Mouse (Mus musculus): Measurements from ENCODE around the gene Rpusd3. TPM values are rescaled to one million over a fixed set of nuclear protein-coding genes. Genes with fewer than 3 reads are reported as not detected.
A peak's percentile ranks its signal among the peaks of the same experiment; 100 is the strongest.

Gene Rpusd3
- total and polyA plus RNA-seq, 3 experiments = 24.8 to 34.1 TPM; not detected in 1

DNA sequence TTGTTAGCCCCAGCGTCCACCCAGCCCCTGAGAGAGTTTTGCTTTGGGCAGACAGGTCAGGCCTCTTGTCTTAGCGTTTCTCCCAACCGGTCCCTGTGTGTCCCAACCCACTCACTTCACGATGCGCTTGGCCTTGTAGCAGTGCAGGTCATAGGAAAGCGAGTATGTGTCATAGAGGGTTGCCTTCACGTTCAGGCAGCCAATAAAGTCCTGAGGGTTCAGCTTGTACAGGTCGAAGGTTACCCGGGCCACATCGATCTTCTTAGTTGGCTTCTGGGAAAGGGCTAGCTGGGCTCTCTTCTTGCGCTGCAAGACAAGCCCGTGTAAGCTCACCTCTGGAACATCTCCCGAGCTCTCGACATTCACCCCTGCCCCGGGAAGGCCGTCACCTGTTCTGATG is 8.9 kb upstream of the Rpusd3 start:
- Histone ChIP-seq H3K9ac (ENCODE audit: control insufficient read depth, low read depth, low read length, poor library complexity, severe bottlenecking) (no peak overlapping the region), H3K79me2 (ENCODE audit: control insufficient read depth, insufficient read depth, low read length, poor library complexity) (no peaks in the 10 kb centered on the region), H3K36me3 (ENCODE audit: control insufficient read depth in 1 of 2, insufficient read depth in 2 of 2, low read length in 2 of 2) (no peaks in the 10 kb centered on the region), H3K27me3 (ENCODE audit: control insufficient read depth in 1 of 2, insufficient read depth in 2 of 2, low read length in 2 of 2) (no peaks in the 10 kb centered on the region), H3K9me3 (replicated peaks; ENCODE audit: insufficient read depth, low read length) (no peaks in the 10 kb centered on the region), H3K4me3 (ENCODE audit: control insufficient read depth in 1 of 2, insufficient read depth in 1 of 2, low read depth in 2 of 2, low read length in 2 of 2) (no peak overlapping the region), H3K27ac (ENCODE audit: control insufficient read depth, low read depth, low read length) (no peak overlapping the region), H3K4me1 (ENCODE audit: control insufficient read depth in 1 of 2, insufficient read depth in 2 of 2, low read length in 2 of 2) (peaks cover 2 to 7% of the 10 kb centered on the region in 2 experiments; a peak in 3 of 4 replicates)
- no peak for DNase-seq (ENCODE audit: low read depth, low spot score)
- TF ChIP-seq ZC3H11A (IDR thresholded peaks at IDR 0.05; ENCODE audit: low read depth, low read length) = no peak
- no peak for TF ChIP-seq USF2 (IDR thresholded peaks at IDR 0.05; ENCODE audit: borderline replicate concordance in 1 of 2, insufficient read depth in 1 of 2, low read depth in 1 of 2, low read length in 2 of 2)

GRCm38 (mm10) chr6:113427397-113427796 is 8.3 kb upstream of the Rpusd3 start:
- Histone ChIP-seq H3K27me3 (ENCODE audit: control insufficient read depth in 1 of 2, insufficient read depth in 2 of 2, low read length in 2 of 2) (no peaks in the 10 kb centered on the region), H3K9me3 (replicated peaks; ENCODE audit: insufficient read depth, low read length) (no peaks in the 10 kb centered on the region), H3K4me3 (ENCODE audit: control insufficient read depth in 1 of 2, insufficient read depth in 1 of 2, low read depth in 2 of 2, low read length in 2 of 2) (no peak overlapping the region), H3K79me2 (ENCODE audit: control insufficient read depth, insufficient read depth, low read length, poor library complexity) (no peaks in the 10 kb centered on the region), H3K4me1 (ENCODE audit: control insufficient read depth in 1 of 2, insufficient read depth in 2 of 2, low read length in 2 of 2) (peaks cover 6 to 12% of the 10 kb centered on the region in 2 experiments; a peak in 3 of 4 replicates), H3K9ac (ENCODE audit: control insufficient read depth, low read depth, low read length, poor library complexity, severe bottlenecking) (no peak overlapping the region), H3K27ac (ENCODE audit: control insufficient read depth, low read depth, low read length) (no peak overlapping the region), H3K36me3 (ENCODE audit: control insufficient read depth in 1 of 2, insufficient read depth in 2 of 2, low read length in 2 of 2) (peaks cover 0 to 3% of the 10 kb centered on the region in 2 experiments; a peak in 2 of 4 replicates)
- DNase-seq (ENCODE audit: low read depth, low spot score) = peak; percentile 78
- no peak for TF ChIP-seq ZKSCAN1 (IDR thresholded peaks at IDR 0.05; ENCODE audit: low read depth, low read length)
- peak; percentile 57 for TF ChIP-seq RAD21 (IDR thresholded peaks at IDR 0.05; ENCODE audit: low read depth, low read length)
- peak; percentile 69 to 87 (median 76) for TF ChIP-seq CTCF (IDR thresholded peaks at IDR 0.05 in 2 of 3, conservative IDR thresholded peaks at IDR 0.05 in 1 of 3; ENCODE audit: control insufficient read depth in 1 of 3, insufficient read depth in 1 of 3, low read depth in 2 of 3, low read length in 3 of 3, poor library complexity in 1 of 3, severe bottlenecking in 1 of 3)
- no peak for TF ChIP-seq TBP (IDR thresholded peaks at IDR 0.05; ENCODE audit: low read depth, low read length)
- TF ChIP-seq USF1 (IDR thresholded peaks at IDR 0.05; ENCODE audit: low read depth, low read length) = peak; percentile 80
- TF ChIP-seq ZMIZ1 (IDR thresholded peaks at IDR 0.05; ENCODE audit: low read depth, low read length) = no peak
- TF ChIP-seq MAX (IDR thresholded peaks at IDR 0.05; ENCODE audit: low read length) = peak; percentile 91
- TF ChIP-seq NELFE (IDR thresholded peaks at IDR 0.05; ENCODE audit: low read depth, low read length) = no peak
- no peak for TF ChIP-seq TAL1 (IDR thresholded peaks at IDR 0.05; ENCODE audit: low read length)
- peak; percentile 98 for TF ChIP-seq MYC (IDR thresholded peaks at IDR 0.05; ENCODE audit: low read depth, low read length)
- TF ChIP-seq CHD2 (IDR thresholded peaks at IDR 0.05; ENCODE audit: low read length) = no peak
- peak; percentile 50; the same call in 1 of the 2 replicates for TF ChIP-seq MXI1 (IDR thresholded peaks at IDR 0.05; ENCODE audit: low read depth, low read length)
- TF ChIP-seq SMC3 (IDR thresholded peaks at IDR 0.05; ENCODE audit: low read depth, low read length) = peak; percentile 50
- peak; percentile 11; the same call in 1 of the 2 replicates for TF ChIP-seq RCOR1 (IDR thresholded peaks at IDR 0.05; ENCODE audit: low read depth, low read length)
- TF ChIP-seq KAT2A (conservative IDR thresholded peaks at IDR 0.05; ENCODE audit: low read depth, low read length) = no peak
- TF ChIP-seq ZC3H11A (IDR thresholded peaks at IDR 0.05; ENCODE audit: low read depth, low read length) = peak; percentile 39
- no peak for TF ChIP-seq TCF12 (IDR thresholded peaks at IDR 0.05; ENCODE audit: low read depth, low read length)
- TF ChIP-seq MEF2A (IDR thresholded peaks at IDR 0.05; ENCODE audit: extremely low read depth, insufficient replicate concordance, low read depth, low read length, poor library complexity, severe bottlenecking) = no peak
- TF ChIP-seq CHD1 (IDR thresholded peaks at IDR 0.05; ENCODE audit: low read depth, low read length) = no peak
- TF ChIP-seq USF2 (IDR thresholded peaks at IDR 0.05; ENCODE audit: borderline replicate concordance in 1 of 2, insufficient read depth in 1 of 2, low read depth in 1 of 2, low read length in 2 of 2) = no peak
- no peak for TF ChIP-seq GABPA (IDR thresholded peaks at IDR 0.05; ENCODE audit: low read depth, low read length)

Data from MEL (cell line).